Mouse (Mus musculus) hindbrain, embryonic 12.5 days (tissue): ENCODE data around the gene Csrp3. TPM values are rescaled to one million over a fixed set of nuclear protein-coding genes. Genes with fewer than 3 reads are reported as not detected.

ENCODE experiments used
- polyA plus RNA-seq: library from polyadenylated mRNA; unstranded; fragments of >200 nt; fragmentation: Nextera tagmentation; extraction: Ambion mirVana; gene quantifications from 2 replicates; pipeline ENCODE4 v1.2.1, GENCODE M21; 2016

The Csrp3 gene
- polyA plus RNA-seq, 1 experiment from 2014 or later = 1.0 TPM

Other genes starting within 250 kb of the Csrp3 start
- gene Mrgprb3, start 204.2 kb downstream of the Csrp3 start, polyA plus RNA-seq = not detected in 2 replicates
- gene Zdhhc13, start 59.0 kb downstream of the Csrp3 start, polyA plus RNA-seq = 36.3 and 40.6 TPM in 2 replicates
- gene E2f8, start 33.6 kb upstream of the Csrp3 start, polyA plus RNA-seq = 11.1 and 12.0 TPM in 2 replicates
- gene Nav2, start 60.7 kb upstream of the Csrp3 start, polyA plus RNA-seq = 24.1 and 25.8 TPM in 2 replicates